Mouse (Mus musculus) right cerebral cortex, postnatal 10 days (tissue): ENCODE data around the gene Atp8a2.

Experiments
- DNase-seq, 2 experiments: peaks; one replicate each; pipeline ENCODE4 v3.0.0; 2021; ENCODE audit warnings: low spot score in 2 of 2

The Atp8a2 gene

DNA sequence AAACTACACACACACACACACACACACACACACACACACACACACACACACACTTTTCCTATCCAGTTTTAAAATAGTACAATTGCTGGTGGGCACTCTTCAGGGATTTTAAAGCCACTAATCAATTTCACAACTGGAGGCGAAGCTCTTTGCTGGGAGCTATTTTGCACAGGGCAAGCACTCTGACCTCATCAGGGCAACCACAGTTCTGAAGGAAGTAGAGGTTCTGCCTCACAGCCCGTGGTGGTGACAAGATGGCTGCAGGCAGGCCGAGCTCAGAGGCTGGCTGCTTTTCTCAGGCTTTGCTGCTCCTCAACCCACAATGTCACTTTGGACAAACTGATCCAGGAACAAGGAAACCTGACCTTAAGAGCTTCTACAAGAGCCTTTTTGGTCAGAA lies 590.0 kb downstream of the Atp8a2 start:
- no peak for DNase-seq

GRCm38 (mm10) chr14:59605671-59606353 lies 591.2 kb downstream of the Atp8a2 start:
- DNase-seq = peak in 1 of 2 experiments; percentile 73

DNA sequence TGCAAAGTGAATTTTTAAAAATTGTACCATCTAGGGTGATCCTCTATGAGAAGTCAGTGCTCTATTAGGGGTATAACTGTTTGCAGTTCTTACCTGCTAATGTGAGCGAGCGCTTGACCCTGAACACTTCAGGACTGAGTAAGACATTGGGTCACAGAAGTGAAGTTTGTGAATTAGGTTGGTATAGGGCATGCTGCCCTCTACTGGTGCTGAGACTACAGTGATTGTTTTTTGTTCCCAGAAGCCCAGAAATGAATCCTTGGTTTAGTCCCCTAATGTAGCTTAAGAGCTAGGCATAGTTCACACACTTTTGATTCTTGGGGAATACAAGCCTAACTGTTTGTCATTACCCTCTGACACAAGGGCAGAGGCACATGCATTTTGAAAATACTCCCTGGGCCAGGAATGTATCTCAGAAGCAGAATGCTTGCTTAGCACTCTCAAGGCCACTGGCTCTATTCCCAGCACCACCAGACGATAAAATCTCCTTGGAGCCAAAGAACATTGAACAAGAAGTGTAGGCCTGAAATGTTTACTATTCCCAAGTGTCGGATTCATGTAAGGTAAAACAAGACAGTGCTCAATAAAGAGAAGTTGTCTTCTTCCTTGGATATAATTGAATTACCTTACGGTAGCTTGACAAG lies 592.9 kb downstream of the Atp8a2 start:
- DNase-seq = peak in 1 of 2 experiments; percentile 27

DNA sequence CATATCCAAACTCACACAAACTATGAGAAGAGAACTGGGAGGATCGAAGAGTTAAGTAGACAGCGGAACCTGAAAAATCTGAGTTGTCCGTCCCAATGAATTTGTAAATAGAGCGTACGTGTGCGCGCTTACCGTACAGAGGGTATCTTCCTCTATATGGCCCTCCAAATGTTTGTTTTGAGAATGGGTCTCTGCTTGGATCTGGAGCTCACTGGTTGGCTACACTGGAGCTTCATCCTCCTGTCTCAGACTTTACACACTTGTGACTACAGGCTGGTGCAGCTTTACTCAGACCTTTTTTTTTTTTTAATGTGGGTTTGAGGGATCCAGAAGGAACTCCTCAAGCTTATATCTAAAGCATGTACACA lies 598.7 kb downstream of the Atp8a2 start:
- no peak for DNase-seq

DNA sequence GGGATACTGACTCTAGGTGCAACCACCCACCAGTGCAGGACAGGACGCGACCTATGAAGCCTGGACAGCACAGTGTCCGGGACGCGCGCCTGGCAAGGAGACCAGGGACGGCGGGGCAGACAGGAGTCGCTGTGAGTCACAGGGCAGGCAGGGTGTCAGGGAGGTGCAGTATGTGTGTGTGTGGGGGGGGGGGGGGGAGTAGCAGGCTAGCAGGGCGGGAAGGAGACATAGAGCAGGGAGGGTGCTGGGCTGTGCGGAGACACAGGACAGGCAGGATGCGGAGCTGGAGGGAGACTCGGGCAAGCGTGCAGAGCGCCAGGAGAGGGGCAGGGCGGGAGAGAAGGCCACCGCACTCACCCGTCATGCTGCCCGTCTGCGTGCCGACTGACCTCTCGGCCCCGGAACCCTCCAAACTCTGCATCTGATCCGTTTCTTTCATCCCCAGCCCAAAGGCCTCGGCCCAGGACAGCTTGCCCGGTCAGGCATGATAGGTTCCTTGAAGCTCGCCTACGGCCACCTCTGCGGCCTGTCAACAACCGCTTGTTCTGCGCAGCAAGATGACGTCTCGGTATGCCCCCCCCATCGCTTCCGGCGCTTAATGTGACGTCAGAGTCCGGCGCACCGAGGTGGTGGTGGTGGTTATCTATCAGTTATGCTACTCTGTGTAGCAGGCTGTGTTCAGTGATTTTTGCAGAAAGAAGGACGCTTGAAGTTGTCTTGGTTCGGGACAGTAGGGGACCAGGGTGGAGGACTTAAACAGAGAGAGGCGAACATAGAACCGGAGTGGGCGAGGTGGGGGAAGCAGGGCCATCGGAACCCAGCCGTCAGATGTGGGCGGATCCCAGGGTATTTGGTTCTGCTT lies 599.4 kb downstream of the Atp8a2 start, which contains the start of gene Cdadc1:
TSS of gene Cdadc1 (minus strand) at position 562 of the 862 bp plus-strand sequence.
- peak; percentile 96 to 97 for DNase-seq

- no peak for DNase-seq
These were observed 602.0 kb downstream of the Atp8a2 start for GRCm38 (mm10) chr14:59594988-59595387.

- no peak for DNase-seq
These were observed 604.4 kb downstream of the Atp8a2 start for GRCm38 (mm10) chr14:59592593-59592992.

DNA sequence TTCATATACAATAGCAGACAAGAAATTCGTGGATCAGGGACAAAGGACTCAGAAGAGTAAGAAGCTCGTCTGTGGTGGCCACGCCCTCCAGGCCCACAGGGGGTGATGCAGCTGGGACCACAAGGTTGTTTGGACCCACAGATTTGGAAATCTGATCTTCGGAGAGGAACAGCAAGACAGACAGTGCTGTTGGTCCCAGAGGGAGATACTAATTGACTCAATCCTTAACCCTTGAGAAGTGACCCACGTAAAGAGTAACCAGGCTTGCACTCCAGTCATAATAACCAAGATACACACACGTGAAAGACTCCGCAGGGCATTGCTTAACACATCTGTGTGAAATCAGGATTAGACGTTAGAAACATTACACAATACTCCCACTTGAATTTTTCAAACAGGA lies 605.1 kb downstream of the Atp8a2 start:
- no peak for DNase-seq

DNA sequence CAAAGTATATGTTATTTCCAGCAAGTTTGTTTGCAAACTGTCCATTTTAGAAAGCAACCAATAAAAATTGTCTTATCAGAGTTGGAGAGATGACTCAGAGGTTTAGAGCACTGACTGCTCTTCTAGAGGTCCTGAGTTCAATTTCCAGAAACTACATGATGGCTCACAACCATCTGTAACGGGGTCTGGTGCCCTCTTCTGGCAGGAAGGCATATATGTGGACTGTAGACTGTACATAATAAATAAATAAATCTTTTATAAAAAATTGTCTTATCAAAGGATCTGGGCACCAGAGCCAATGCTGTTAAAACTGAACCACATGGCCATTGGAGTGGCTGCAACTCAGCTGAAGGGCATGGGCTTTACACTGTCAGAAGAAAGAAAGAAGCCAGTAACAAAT lies 606.4 kb downstream of the Atp8a2 start:
- no peak for DNase-seq
